Mouse (Mus musculus) CH12.LX (cell line): ENCODE results near the gene Oxa1l. TPM values are rescaled to one million over a fixed set of nuclear protein-coding genes. Genes with fewer than 3 reads are reported as not detected.
"Not testable (repeated sequence)": the region's sequence is repeated elsewhere in the genome, so short reads cannot be mapped to it uniquely, and the experiment has no call there.

Source experiments
- DNase-seq: peaks from one replicate; pipeline ENCODE4 v3.0.0-alpha.2; 2013; ENCODE audit errors: extremely low read depth
- H3K27ac ChIP-seq: 2 replicates; pipeline ENCODE4 v1.5.1; 2012; ENCODE audit warnings: low read depth, mild to moderate bottlenecking, control low read depth, moderate library complexity; ENCODE audit not compliant: insufficient read depth
- H3K27me3 ChIP-seq: replicated peaks from 2 replicates; pipeline ENCODE3; 2012; ENCODE audit warnings: inconsistent platforms
- H3K36me3 ChIP-seq, 2 experiments: replicated peaks in 1 of 2; 2 replicates each; pipeline versions ENCODE3 to v1.6.1; 2012; ENCODE audit warnings: inconsistent platforms in 1 of 2, low read length in 1 of 2, mild to moderate bottlenecking in 1 of 2, mixed read lengths in 1 of 2, moderate library complexity in 1 of 2; ENCODE audit not compliant: control insufficient read depth in 1 of 2, insufficient read depth in 1 of 2
- H3K4me1 ChIP-seq, 2 experiments: 2 replicates each; pipeline ENCODE4 v1.6.1; 2012; ENCODE audit warnings: inconsistent platforms in 1 of 2, moderate library complexity in 1 of 2; ENCODE audit not compliant: insufficient read depth in 2 of 2, control insufficient read depth in 1 of 2
- H3K4me2 ChIP-seq: 2 replicates; pipeline ENCODE4 v1.6.1; 2012; ENCODE audit warnings: low read depth, mild to moderate bottlenecking, control low read depth; ENCODE audit not compliant: poor library complexity, insufficient read depth, severe bottlenecking
- H3K4me3 ChIP-seq, 3 experiments: fragments of 150-350 bp in 1 of 3; sonication (generic) in 1 of 3; replicated peaks in 1 of 3; 2 replicates each; pipeline versions ENCODE3 to v1.5.1; 2011 to 2012; ENCODE audit warnings: low read depth in 2 of 3, low read length in 2 of 3, mild to moderate bottlenecking in 2 of 3, moderate library complexity in 2 of 3, control low read depth in 1 of 3, improper control_type of control experiment in 1 of 3, inconsistent platforms in 1 of 3, mixed read lengths in 1 of 3; ENCODE audit not compliant: poor library complexity in 1 of 3
- H3K79me2 ChIP-seq: replicated peaks from 2 replicates; pipeline ENCODE4 v1.6.1; 2012; ENCODE audit warnings: mild to moderate bottlenecking, moderate library complexity; ENCODE audit not compliant: control insufficient read depth, poor library complexity, insufficient read depth, severe bottlenecking; ENCODE audit errors: extremely low read depth
- H3K9ac ChIP-seq: 2 replicates; pipeline ENCODE4 v1.6.1; 2012; ENCODE audit warnings: low read depth, mild to moderate bottlenecking, control low read depth, moderate library complexity; ENCODE audit not compliant: insufficient read depth
- H3K9me3 ChIP-seq: replicated peaks from 2 replicates; pipeline ENCODE3; 2012; ENCODE audit warnings: low read length, inconsistent platforms, mixed read lengths
- CHD1 ChIP-seq: IDR thresholded peaks from 2 replicates; pipeline ENCODE4 v1.6.1; 2012; ENCODE audit warnings: low read depth, low read length, improper control_type of control experiment, inconsistent platforms
- CHD2 ChIP-seq: IDR thresholded peaks from 2 replicates; pipeline ENCODE4 v1.6.1; 2011; ENCODE audit warnings: low read length, improper control_type of control experiment
- ETS1 ChIP-seq: conservative IDR thresholded peaks from 2 replicates; pipeline ENCODE4 v1.6.1; 2012; ENCODE audit warnings: low read depth, mild to moderate bottlenecking, inconsistent platforms, low read length, improper control_type of control experiment, moderate library complexity
- IRF4 ChIP-seq: IDR thresholded peaks from 2 replicates; pipeline ENCODE4 v1.6.1; 2014; ENCODE audit warnings: low read depth, mild to moderate bottlenecking, inconsistent platforms, low read length, improper control_type of control experiment
- JUN ChIP-seq: IDR thresholded peaks from 2 replicates; pipeline ENCODE4 v1.6.1; 2011; ENCODE audit warnings: low read depth, mild to moderate bottlenecking, low read length, improper control_type of control experiment, moderate library complexity; ENCODE audit not compliant: insufficient read depth
- MAX ChIP-seq: IDR thresholded peaks from 2 replicates; pipeline ENCODE4 v1.6.1; 2011; ENCODE audit warnings: low read length, improper control_type of control experiment
- MAZ ChIP-seq: IDR thresholded peaks from 2 replicates; pipeline ENCODE4 v1.6.1; 2012; ENCODE audit warnings: low read depth, mild to moderate bottlenecking, inconsistent platforms, low read length, improper control_type of control experiment, moderate library complexity
- MXI1 ChIP-seq: IDR thresholded peaks from 2 replicates; pipeline ENCODE4 v1.6.1; 2011; ENCODE audit warnings: mild to moderate bottlenecking, low read depth, low read length, improper control_type of control experiment
- NRF1 ChIP-seq: IDR thresholded peaks from 2 replicates; pipeline ENCODE4 v1.6.1; 2014; ENCODE audit warnings: low read depth, mild to moderate bottlenecking, inconsistent platforms, low read length, improper control_type of control experiment, moderate library complexity
- RCOR1 ChIP-seq: conservative IDR thresholded peaks from 2 replicates; pipeline ENCODE4 v1.6.1; 2012; ENCODE audit warnings: low read depth, mild to moderate bottlenecking, inconsistent platforms, low read length, improper control_type of control experiment
- USF1 ChIP-seq: IDR thresholded peaks from 2 replicates; pipeline ENCODE4 v1.6.1; 2014; ENCODE audit warnings: low read depth, mild to moderate bottlenecking, inconsistent platforms, low read length, improper control_type of control experiment
- ZKSCAN1 ChIP-seq: IDR thresholded peaks from 2 replicates; pipeline ENCODE4 v1.6.1; 2012; ENCODE audit warnings: low read depth, inconsistent platforms, low read length, improper control_type of control experiment, borderline replicate concordance
- ZMIZ1 ChIP-seq: IDR thresholded peaks from 2 replicates; pipeline ENCODE4 v1.6.1; 2012; ENCODE audit warnings: low read depth, mild to moderate bottlenecking, inconsistent platforms, low read length, improper control_type of control experiment
- ZNF384 ChIP-seq: IDR thresholded peaks from 2 replicates; pipeline ENCODE4 v1.6.1; 2012; ENCODE audit warnings: low read depth, low read length, improper control_type of control experiment, inconsistent platforms
- dilution Hi-C: fragments of 300-500 bp; cut with MboI; formaldehyde crosslinking; loops from 2 replicates; pipeline ENCODE4 v1.14.3; 2020; ENCODE audit warnings: low sequenced_read_pairs; ENCODE audit not compliant: extremely low pct_unique_long_range_greater_than_20kb, extremely low pct_ligation_motif_present
- in situ Hi-C: fragments of 300-500 bp; cut with MboI; formaldehyde crosslinking; loops from 3 replicates; pipeline ENCODE4 v1.14.3; 2019; ENCODE audit warnings: low sequenced_read_pairs, low pct_ligation_motif_present, low pct_unique_long_range_greater_than_20kb, mixed read lengths
- polyA plus RNA-seq: library from polyadenylated mRNA; unstranded; fragments of >175 nt; gene quantifications from 2 replicates; pipeline ENCODE4 v1.2.1, GENCODE M21; 2012; ENCODE audit warnings: low read depth; ENCODE audit not compliant: insufficient read length
- total RNA-seq, 2 experiments: library from RNA; depleted of rRNA; stranded (reverse); fragments of 300-350 nt in 1 of 2; fragments of >200 nt in 1 of 2; gene quantifications; 2 replicates each; pipeline ENCODE4 v1.2.3; 2012 to 2014

Gene Oxa1l
- total and polyA plus RNA-seq, 3 experiments, result 34.7 to 111 (median 38.8) TPM

- no peak for TF ChIP-seq JUN
- no peak for TF ChIP-seq ZNF384
- no peak for TF ChIP-seq MAZ
- no peak for TF ChIP-seq ZMIZ1
- no peak for TF ChIP-seq USF1
- no peak for TF ChIP-seq RCOR1
- TF ChIP-seq ETS1, result no peak
- TF ChIP-seq CHD2, result no peak
- no peak for TF ChIP-seq CHD1
- no peak for TF ChIP-seq MXI1
- no peak for TF ChIP-seq ZKSCAN1
- no peak for TF ChIP-seq IRF4
- TF ChIP-seq MAX, result no peak
- no peak for TF ChIP-seq NRF1
- TF ChIP-seq, all 38 proteins: peak for 0
- Histone ChIP-seq H3K4me3 (no peak overlapping the region), H3K27me3 (no peaks in the 10 kb centered on the region), H3K27ac (no peak overlapping the region), H3K9me3 (no peaks in the 10 kb centered on the region), H3K4me2 (no peak overlapping the region), H3K9ac (no peak overlapping the region), H3K79me2 (no peaks in the 10 kb centered on the region), H3K4me1 (no peaks in the 10 kb centered on the region), H3K36me3 (no peaks in the 10 kb centered on the region)
- no peak for DNase-seq
- dilution Hi-C loops (no loop called here), in situ Hi-C loops (loop anchor here (10.0 kb wide), 2 partner anchors 86 to 276 kb away; partner anchors contain the start of genes Abhd4 and Dad1)
These were observed 19.8 kb upstream of the Oxa1l start for GRCm38 (mm10) chr14:54340836-54341235.

GRCm38 (mm10) chr14:54341807-54342206, 18.8 kb upstream of the Oxa1l start:
- dilution Hi-C loops, H3K9ac ChIP-seq, H3K4me3 ChIP-seq, H3K9me3 ChIP-seq, H3K36me3 ChIP-seq, DNase-seq, H3K27ac ChIP-seq, H3K4me2 ChIP-seq, H3K4me1 ChIP-seq, H3K79me2 ChIP-seq, H3K27me3 ChIP-seq: not testable (repeated sequence)
- in situ Hi-C loops, result loop anchor here (10.0 kb wide), 2 partner anchors 87 to 277 kb away; partner anchors contain the start of genes Abhd4 and Dad1
